Mouse (Mus musculus) spleen, adult 2 months (tissue): ENCODE measurements around the gene Olfr1346. TPM values are rescaled to one million over a fixed set of nuclear protein-coding genes. Genes with fewer than 3 reads are reported as not detected.
A peak's percentile ranks its signal among the peaks of the same experiment; 100 is the strongest.

ENCODE experiments used
- DNase-seq, 2 experiments: peaks; one replicate each; pipeline versions ENCODE4 v3.0.0 to v3.0.0-alpha.2; 2012 to 2021; ENCODE audit warnings: low spot score in 2 of 2, low read depth in 1 of 2
- H3K27ac ChIP-seq: fragments of 200-500 bp; 2 replicates; pipeline ENCODE4 v1.5.1; 2012; ENCODE audit warnings: low read length, inconsistent platforms; ENCODE audit not compliant: insufficient read depth
- H3K27me3 ChIP-seq: fragments of 200-500 bp; 2 replicates; pipeline ENCODE4 v1.6.1; 2012; ENCODE audit warnings: mild to moderate bottlenecking, moderate library complexity, low read length, inconsistent platforms; ENCODE audit not compliant: control insufficient read depth, insufficient read depth
- H3K36me3 ChIP-seq: fragments of 200-500 bp; 2 replicates; pipeline ENCODE4 v1.6.1; 2012; ENCODE audit warnings: mild to moderate bottlenecking, low read length, inconsistent platforms; ENCODE audit not compliant: control insufficient read depth, insufficient read depth
- H3K4me1 ChIP-seq: fragments of 200-500 bp; 2 replicates; pipeline ENCODE4 v1.6.1; 2011; ENCODE audit warnings: inconsistent platforms; ENCODE audit not compliant: control insufficient read depth, insufficient read depth, insufficient read length
- H3K4me3 ChIP-seq: fragments of 200-500 bp; 2 replicates; pipeline ENCODE4 v1.5.1; 2011; ENCODE audit warnings: mild to moderate bottlenecking, inconsistent platforms; ENCODE audit not compliant: insufficient read depth, insufficient read length; ENCODE audit errors: extremely low read depth
- CTCF ChIP-seq: fragments of 200-500 bp; IDR thresholded peaks from 2 replicates; pipeline ENCODE4 v1.5.1; 2011; ENCODE audit warnings: mild to moderate bottlenecking, inconsistent platforms; ENCODE audit not compliant: insufficient read depth, insufficient read length, insufficient replicate concordance; ENCODE audit errors: extremely low read depth
- POLR2A ChIP-seq: fragments of 200-500 bp; IDR thresholded peaks from 2 replicates; pipeline ENCODE4 v1.6.1; 2011; ENCODE audit warnings: low read depth, low read length, inconsistent platforms
- WGBS: fragments of 180-500 bp; shearing (Covaris S2); methylation state at CpG from one replicate; pipeline ENCODE4 v1.1.7; 2018; 5-methylcytosine and 5-hydroxymethylcytosine counted together
- polyA plus RNA-seq: library from polyadenylated mRNA; depleted of rRNA; stranded (reverse); fragments of >200 nt; gene quantifications from 2 replicates; pipeline ENCODE4 v1.2.3, GENCODE M21; 2012; rRNA removed

Gene Olfr1346
- not detected in 2 replicates for polyA plus RNA-seq

GRCm38 (mm10) chr7:6466951-6467350, at the start of gene Olfr1346:
Gene Olfr1346, plus strand, starts transcription at chr7:6467101.
- Histone ChIP-seq H3K27me3 (no peaks in the 10 kb centered on the region), H3K36me3 (no peaks in the 10 kb centered on the region), H3K27ac (no peak within 1 kb of the TSS), H3K4me1 (no peaks in the 10 kb centered on the region), H3K4me3 (no peak within 1 kb of the TSS)
- no peak for TF ChIP-seq CTCF
- TF ChIP-seq POLR2A: no peak
- DNase-seq: no peak

DNA sequence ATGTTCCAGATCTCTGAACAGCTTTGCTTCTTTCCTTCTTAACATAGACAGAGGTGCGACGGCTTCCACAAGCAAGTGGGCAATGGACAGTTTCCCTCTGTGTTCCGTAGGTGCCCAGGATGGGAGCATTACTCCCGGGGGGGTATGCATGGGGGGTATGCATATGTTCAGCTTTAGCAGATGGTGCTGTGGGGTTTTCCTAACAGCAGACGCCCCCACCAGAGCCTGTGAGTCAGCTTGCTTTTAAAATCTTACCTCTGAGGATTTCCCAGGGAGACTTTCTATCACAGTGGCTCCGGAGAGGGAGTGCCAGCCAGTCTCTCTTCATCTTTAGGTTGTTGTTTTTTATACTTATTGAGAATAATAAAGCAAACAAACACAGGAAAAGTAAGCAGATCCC, 47.0 kb upstream of the Olfr1346 start:
- Histone ChIP-seq H3K4me1 (no peaks in the 10 kb centered on the region), H3K36me3 (no peaks in the 10 kb centered on the region), H3K27me3 (no peaks in the 10 kb centered on the region), H3K4me3 (no peak overlapping the region), H3K27ac (no peak overlapping the region)
- no peak for TF ChIP-seq CTCF
- no peak for TF ChIP-seq POLR2A
- WGBS: 77% methylated on average over 6 of the region's 6 CpGs
- DNase-seq: no peak

DNA sequence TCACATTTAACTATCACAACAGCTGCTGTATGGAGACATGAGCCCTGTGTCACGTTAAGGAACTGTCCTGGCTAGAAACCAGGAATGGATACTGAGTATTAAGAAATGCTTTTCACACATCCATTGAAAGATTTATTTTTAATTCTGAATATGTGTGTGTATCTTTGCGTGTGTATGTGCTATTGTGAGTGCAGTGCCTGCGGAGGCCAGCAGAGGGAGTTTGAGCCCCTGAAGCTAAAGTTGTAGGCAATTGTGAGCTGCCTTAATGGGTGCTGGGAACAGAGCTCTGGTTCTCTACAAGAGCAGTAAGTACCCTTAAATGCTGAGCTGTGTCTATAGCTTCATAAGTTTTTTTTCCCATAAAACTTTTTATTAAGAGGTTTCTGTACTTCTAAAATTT, 37.5 kb upstream of the Olfr1346 start:
- Histone ChIP-seq H3K27me3 (no peaks in the 10 kb centered on the region), H3K27ac (no peak overlapping the region), H3K4me1 (no peaks in the 10 kb centered on the region), H3K36me3 (no peaks in the 10 kb centered on the region), H3K4me3 (no peak overlapping the region)
- TF ChIP-seq POLR2A: no peak
- TF ChIP-seq CTCF: no peak
- no peak for DNase-seq
- WGBS: 88% methylated on average over 3 of the region's 3 CpGs

DNA sequence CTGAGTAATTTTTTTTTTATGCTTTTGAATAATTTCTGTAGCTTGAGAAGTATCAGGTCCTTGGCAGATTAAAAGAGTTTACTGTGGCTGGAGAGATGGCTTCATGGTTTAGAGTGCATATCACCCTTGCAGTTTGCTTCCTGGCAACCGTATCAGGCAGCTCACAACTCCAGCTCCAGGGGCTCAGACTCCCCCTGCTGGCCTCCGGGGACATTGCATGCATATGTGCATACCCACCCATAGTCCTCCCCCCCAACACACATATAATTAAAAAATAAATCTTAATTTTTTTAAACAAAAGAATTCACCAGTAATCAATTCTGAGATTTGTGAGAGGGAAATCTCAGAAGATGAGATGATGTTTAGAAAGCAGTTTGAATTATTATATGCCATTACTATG, 36.6 kb upstream of the Olfr1346 start:
- 20% methylated on average over 2 of the region's 2 CpGs for WGBS
- TF ChIP-seq POLR2A (no peak), CTCF (peak; percentile 51; the same call in 1 of the 2 replicates)
- Histone ChIP-seq H3K36me3 (no peaks in the 10 kb centered on the region), H3K27ac (no peak overlapping the region), H3K4me1 (no peaks in the 10 kb centered on the region), H3K27me3 (no peaks in the 10 kb centered on the region), H3K4me3 (no peak overlapping the region)
- peak; percentile 11 to 18 for DNase-seq

- Histone ChIP-seq H3K36me3 (no peaks in the 10 kb centered on the region), H3K4me3 (no peak within 1 kb of the TSS), H3K4me1 (no peaks in the 10 kb centered on the region), H3K27ac (no peak within 1 kb of the TSS), H3K27me3 (no peaks in the 10 kb centered on the region)
- no peak for TF ChIP-seq POLR2A
- no peak for TF ChIP-seq CTCF
- 69% methylated on average over 3 of the region's 3 CpGs for WGBS
- no peak for DNase-seq
These were observed 28.5 kb upstream of the Olfr1346 start, which contains the start of gene Olfr1344 for GRCm38 (mm10) chr7:6438388-6438787. Gene Olfr1344, plus strand, starts transcription at chr7:6438688.

GRCm38 (mm10) chr7:6441173-6441572, 25.7 kb upstream of the Olfr1346 start:
- DNase-seq: no peak
- TF ChIP-seq POLR2A (no peak), CTCF (no peak)
- H3K36me3 ChIP-seq: no peaks in the 10 kb centered on the region
- no peaks in the 10 kb centered on the region for H3K27me3 ChIP-seq
- no peak overlapping the region for H3K27ac ChIP-seq
- no peaks in the 10 kb centered on the region for H3K4me1 ChIP-seq
- 82% methylated on average over 2 of the region's 2 CpGs for WGBS
- H3K4me3 ChIP-seq: no peak overlapping the region

DNA sequence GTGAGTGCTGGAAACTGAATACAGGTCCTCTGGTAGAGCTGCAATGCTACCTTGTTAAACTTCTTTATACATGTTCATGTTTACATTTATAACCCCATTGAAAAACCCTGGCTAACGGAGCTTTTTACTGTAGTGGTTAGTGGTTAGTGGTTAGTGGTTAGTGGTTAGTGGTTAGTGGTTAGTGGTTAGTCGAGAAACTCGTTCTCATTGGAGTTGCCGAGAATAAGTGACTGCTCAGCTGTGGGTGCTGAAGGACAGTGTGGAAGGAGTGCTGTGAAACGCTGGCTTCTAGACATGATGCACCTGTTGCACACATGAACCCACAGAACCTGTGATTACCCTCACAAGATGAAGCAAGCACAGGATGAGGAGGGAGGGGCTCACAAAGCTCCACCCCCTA, 19.1 kb upstream of the Olfr1346 start:
- 11% methylated on average over 5 of the region's 5 CpGs for WGBS
- no peaks in the 10 kb centered on the region for H3K4me1 ChIP-seq
- DNase-seq: no peak
- no peak overlapping the region for H3K4me3 ChIP-seq
- H3K27ac ChIP-seq: no peak overlapping the region
- H3K27me3 ChIP-seq: no peaks in the 10 kb centered on the region
- no peak for TF ChIP-seq CTCF
- no peak for TF ChIP-seq POLR2A
- no peaks in the 10 kb centered on the region for H3K36me3 ChIP-seq

DNA sequence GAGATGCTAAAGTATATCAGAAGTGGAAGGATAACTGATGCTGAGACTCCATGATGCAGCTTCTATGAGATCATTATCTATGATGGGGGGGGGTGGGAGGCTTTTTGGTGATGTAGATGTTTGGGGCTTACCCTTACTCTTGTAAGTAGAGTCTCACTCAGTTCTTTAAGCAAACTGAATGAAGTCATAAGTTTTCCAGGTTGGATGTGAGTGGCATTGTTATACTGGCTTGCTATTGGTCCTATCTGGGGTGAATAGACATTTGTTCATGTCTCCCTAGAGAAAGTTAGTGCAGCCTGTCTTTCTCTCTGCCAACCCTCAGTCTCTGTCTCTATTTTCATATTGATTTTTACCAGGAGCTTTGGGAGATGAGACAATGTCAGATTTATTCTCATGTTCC, 11.0 kb upstream of the Olfr1346 start, which contains the start of gene Olfr1336:
TSS of gene Olfr1336 (plus strand) at position 301 of the 400 bp plus-strand sequence.
- Histone ChIP-seq H3K27ac (no peak within 1 kb of the TSS), H3K27me3 (no peaks in the 10 kb centered on the region), H3K36me3 (no peaks in the 10 kb centered on the region), H3K4me3 (no peak within 1 kb of the TSS), H3K4me1 (no peaks in the 10 kb centered on the region)
- TF ChIP-seq POLR2A (no peak), CTCF (no peak)
- no peak for DNase-seq
